Mouse (Mus musculus): ENCODE results near the gene Stpg1. TPM values are rescaled to one million over a fixed set of nuclear protein-coding genes. Genes with fewer than 3 reads are reported as not detected.

Stpg1 gene
- total RNA-seq, 2 experiments from 2014 or later, result 1.0 to 1.9 TPM

- intact Hi-C loops (cut with DNase I), result no loop called here
- DNase-seq (ENCODE audit: low spot score in 2 of 2), result no peak
These were observed 51.4 kb downstream of the Stpg1 start for GRCm38 (mm10) chr4:135546008-135546407.

GRCm38 (mm10) chr4:135546793-135547192 is 52.2 kb downstream of the Stpg1 start:
- no peak for DNase-seq (ENCODE audit: low spot score in 2 of 2)
- intact Hi-C loops (cut with DNase I), result no loop called here

DNA sequence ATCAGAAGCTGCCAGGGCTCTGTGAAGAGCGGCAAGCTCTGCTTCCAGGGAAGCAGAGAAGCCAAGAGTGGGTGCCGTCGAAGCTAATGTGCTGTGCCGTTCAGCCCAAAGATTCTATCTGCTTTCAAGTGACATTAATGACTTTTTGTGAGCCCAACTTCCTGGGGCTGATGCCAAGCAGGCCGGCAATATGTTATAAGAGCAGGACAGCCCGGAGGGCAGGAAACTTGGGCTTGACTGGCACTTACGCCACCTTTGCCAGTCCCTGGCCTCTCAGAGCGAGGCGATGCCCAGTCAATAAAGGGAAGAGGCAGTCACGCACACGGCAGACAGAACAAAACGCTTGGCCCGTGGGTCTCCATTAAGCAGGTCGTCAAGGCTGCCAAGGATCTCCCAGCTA is 53.0 kb downstream of the Stpg1 start:
- intact Hi-C loops (cut with DNase I), result no loop called here
- DNase-seq (ENCODE audit: low spot score in 2 of 2), result no peak

- intact Hi-C loops (cut with DNase I), result no loop called here
- DNase-seq (ENCODE audit: low spot score in 2 of 2), result no peak
These were observed 53.5 kb downstream of the Stpg1 start for GRCm38 (mm10) chr4:135548108-135548507.

- intact Hi-C loops (cut with DNase I), result no loop called here
- no peak for DNase-seq (ENCODE audit: low spot score in 2 of 2)
These were observed 54.0 kb downstream of the Stpg1 start for GRCm38 (mm10) chr4:135548521-135549077.

- intact Hi-C loops (cut with DNase I), result no loop called here
- DNase-seq (ENCODE audit: low spot score in 2 of 2), result no peak
These were observed 54.7 kb downstream of the Stpg1 start for GRCm38 (mm10) chr4:135549323-135549722.

DNA sequence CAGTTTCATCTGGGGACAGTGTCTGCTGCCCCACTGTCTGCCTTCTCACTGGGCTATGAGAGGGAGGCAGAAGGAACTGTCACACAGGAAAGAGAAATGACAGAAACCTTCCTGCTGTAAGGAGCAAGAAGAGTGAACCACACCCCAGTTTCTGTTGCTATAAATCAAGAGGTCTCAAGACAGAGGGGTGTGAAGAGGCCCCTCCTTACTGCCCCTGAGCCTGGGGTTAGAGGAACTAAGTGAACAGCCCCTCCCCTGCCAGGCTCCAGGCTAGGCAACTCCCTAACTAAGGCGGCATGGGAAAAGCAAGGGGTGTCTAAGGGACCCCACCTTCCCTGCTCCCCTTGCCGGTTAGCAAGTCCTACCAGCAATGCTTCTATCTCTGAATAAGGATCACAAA is 69.2 kb downstream of the Stpg1 start:
- intact Hi-C loops (cut with DNase I), result no loop called here
- no peak for DNase-seq (ENCODE audit: low spot score in 2 of 2)

- intact Hi-C loops (cut with DNase I), result no loop called here
- no peak for DNase-seq (ENCODE audit: low spot score in 2 of 2)
These were observed 70.8 kb downstream of the Stpg1 start for GRCm38 (mm10) chr4:135565400-135565799.

- DNase-seq (ENCODE audit: low spot score in 2 of 2), result no peak
- intact Hi-C loops (cut with DNase I), result no loop called here
These were observed 72.5 kb downstream of the Stpg1 start for GRCm38 (mm10) chr4:135567042-135567441.

DNA sequence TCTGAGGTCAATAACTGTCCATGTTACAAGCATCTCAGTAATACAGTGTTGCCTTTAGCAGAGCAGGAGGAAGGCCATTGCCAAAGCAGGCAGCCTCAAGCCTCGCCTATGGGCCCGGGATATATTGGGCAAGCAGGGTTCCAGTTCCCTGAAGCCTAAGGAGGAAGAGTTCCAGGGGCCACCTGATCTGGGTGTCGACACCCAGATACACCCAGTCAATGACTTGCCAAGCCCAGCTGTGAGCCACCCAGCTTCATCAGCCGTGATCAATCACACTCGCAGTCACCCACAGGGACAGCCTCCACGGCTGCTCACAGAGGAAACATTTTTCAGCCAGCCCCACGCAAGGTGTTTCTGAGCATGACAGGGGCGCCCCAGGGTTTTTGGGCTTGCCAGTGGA is 72.9 kb downstream of the Stpg1 start:
- intact Hi-C loops (cut with DNase I), result no loop called here

DNA sequence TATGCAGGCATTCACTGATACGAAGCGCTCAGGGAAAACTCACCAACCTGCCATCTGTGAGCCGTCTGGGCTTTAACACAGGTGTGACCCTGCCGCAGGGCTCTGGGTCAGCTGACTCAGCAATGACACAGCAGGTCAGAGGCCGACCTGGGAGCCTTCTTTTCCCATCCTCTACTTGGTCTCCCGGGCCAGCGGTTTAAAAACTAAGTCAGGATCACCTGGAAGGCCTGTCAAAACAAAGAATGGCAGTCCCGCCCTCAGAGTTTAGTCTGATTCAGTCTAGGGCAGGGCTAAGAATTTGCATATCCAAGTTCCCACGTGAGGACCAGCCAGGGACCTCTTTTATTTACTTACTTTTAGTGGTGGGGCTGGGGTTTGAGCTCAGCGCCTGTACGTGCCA is 74.6 kb downstream of the Stpg1 start:
- intact Hi-C loops (cut with DNase I), result no loop called here

More for the DNA sequence above, 72.9 kb downstream of the Stpg1 start:
- DNase-seq (ENCODE audit: low spot score in 2 of 2), result no peak

GRCm38 (mm10) chr4:135570152-135571036 is 75.8 kb downstream of the Stpg1 start:
- DNase-seq (ENCODE audit: low spot score in 2 of 2), result no peak
- intact Hi-C loops (cut with DNase I), result loop anchor here (5.0 kb wide), 2 partner anchors 38 to 97 kb away; no protein-coding TSS in a partner anchor

More for the DNA sequence above, 74.6 kb downstream of the Stpg1 start:
- no peak for DNase-seq (ENCODE audit: low spot score in 2 of 2)

GRCm38 (mm10) chr4:135571037-135571550 is 76.5 kb downstream of the Stpg1 start:
- intact Hi-C loops (cut with DNase I), result loop anchor here (5.0 kb wide), 2 partner anchors 39 to 96 kb away; no protein-coding TSS in a partner anchor
- DNase-seq (ENCODE audit: low spot score in 2 of 2), result no peak

- intact Hi-C loops (cut with DNase I), result loop anchor here (5.0 kb wide), 2 partner anchors 40 to 95 kb away; no protein-coding TSS in a partner anchor
- no peak for DNase-seq (ENCODE audit: low spot score in 2 of 2)
These were observed 77.7 kb downstream of the Stpg1 start for GRCm38 (mm10) chr4:135572276-135572675.

- peak; percentile 34 to 39 for DNase-seq (ENCODE audit: low spot score in 2 of 2)
- intact Hi-C loops (cut with DNase I), result loop anchor here (5.0 kb wide), 2 partner anchors 41 to 94 kb away; no protein-coding TSS in a partner anchor
These were observed 78.7 kb downstream of the Stpg1 start, which contains the start of gene Grhl3 for GRCm38 (mm10) chr4:135573251-135573808. Grhl3 (minus strand) TSS chr4:135573630.

GRCm38 (mm10) chr4:135575365-135576140 is 81.0 kb downstream of the Stpg1 start:
- DNase-seq (ENCODE audit: low spot score in 2 of 2), result no peak
- intact Hi-C loops (cut with DNase I), result no loop called here

DNA sequence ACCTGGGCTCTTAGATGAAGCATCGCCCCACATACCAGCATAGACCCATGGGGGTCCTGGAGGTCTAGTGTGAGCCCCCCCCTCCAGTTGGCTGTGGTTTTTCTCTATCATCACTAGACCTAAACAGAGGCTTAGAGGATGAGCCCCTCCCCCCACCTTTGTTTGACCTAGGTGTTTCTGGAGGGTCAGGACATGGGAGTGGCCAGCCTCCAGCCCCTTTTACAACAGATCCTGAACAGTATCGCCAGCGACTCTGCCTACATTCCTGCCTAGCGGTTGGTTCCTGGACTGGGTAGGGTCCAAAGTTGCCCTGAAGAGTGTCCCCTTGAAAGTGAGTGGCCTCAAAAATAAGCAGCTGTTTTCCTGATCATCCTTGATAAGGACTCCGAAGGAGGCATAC is 83.9 kb downstream of the Stpg1 start:
- intact Hi-C loops (cut with DNase I), result no loop called here
- DNase-seq (ENCODE audit: low spot score in 2 of 2), result no peak

- intact Hi-C loops (cut with DNase I), result no loop called here
- DNase-seq (ENCODE audit: low spot score in 2 of 2), result no peak
These were observed 85.1 kb downstream of the Stpg1 start for GRCm38 (mm10) chr4:135579695-135580094.

- no peak for DNase-seq (ENCODE audit: low spot score in 2 of 2)
- intact Hi-C loops (cut with DNase I), result no loop called here
These were observed 86.8 kb downstream of the Stpg1 start for GRCm38 (mm10) chr4:135581222-135581910.

All from left cerebral cortex, postnatal 36 days (tissue).